Mouse (Mus musculus) T-helper 1 cell (primary cell): ENCODE data around the gene Dpf1.

Experiments
- in situ Hi-C: fragments of 300-600 bp; cut with MboI, MseI; formaldehyde crosslinking; loops from one replicate; pipeline ENCODE4 v1.15.1; 2025; ENCODE audit warnings: high pct_unique_total_duplicates

Gene Dpf1

DNA sequence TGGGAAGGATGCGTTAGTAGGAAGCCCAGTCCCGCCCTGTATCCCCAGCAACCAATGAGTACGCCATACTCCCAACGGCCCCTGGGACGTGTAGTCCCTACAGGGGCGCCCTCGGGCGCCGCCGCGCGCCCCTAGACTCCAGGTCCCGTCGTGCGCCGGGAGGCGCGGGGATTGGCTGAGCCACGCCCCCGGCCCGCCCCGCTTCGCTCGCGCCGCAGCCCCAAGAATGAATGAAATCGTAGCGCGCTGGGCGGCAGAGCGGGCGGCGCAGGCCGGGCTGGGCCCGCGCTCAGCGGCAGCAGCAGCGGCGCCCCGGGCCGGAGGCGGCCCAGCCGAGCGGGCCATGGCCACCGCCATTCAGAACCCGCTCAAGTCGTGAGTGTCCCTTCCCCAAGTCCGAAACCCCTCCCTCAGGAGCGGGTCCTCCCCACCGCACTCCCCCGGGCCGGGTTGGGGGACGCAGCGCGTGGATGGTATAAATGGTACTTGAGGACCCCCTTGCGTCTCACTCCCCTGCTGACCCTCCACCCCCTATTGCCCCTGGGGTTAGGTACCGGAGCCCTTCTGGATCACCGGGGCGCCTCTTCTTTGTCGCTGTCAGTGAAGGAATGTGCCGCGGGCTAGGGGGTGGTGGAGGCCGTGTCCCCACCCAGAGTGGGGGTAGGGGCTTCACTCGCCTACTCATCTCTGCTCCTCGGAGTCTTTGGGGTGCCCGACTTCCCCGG, at the start of gene Dpf1:
Gene Dpf1, plus strand, starts transcription at position 214 of the 725 bp plus-strand sequence.
- in situ Hi-C loops: loop anchor here (5.0 kb wide), 1 partner anchor 252 kb away; no protein-coding TSS in a partner anchor

DNA sequence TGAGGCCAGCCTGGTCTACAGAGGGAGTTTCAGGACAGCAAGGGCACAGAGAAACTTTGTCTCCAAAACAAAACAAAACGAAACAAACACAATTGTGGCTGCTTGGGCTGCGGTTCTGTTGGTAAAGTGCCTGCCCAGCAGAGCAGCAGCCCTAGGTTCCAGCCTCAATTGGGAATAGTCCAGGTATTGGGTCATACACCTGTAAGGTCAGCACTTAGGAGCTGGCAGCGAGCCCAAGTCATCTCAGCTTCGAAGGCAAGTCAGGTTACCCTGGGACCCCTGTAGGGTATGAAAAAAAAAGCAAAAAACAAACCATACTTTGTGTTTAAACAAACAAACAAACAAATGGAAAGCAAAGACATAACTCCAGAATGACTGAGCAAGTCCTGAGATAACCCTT, 47.9 kb upstream of the Dpf1 start:
- in situ Hi-C loops: no loop called here

DNA sequence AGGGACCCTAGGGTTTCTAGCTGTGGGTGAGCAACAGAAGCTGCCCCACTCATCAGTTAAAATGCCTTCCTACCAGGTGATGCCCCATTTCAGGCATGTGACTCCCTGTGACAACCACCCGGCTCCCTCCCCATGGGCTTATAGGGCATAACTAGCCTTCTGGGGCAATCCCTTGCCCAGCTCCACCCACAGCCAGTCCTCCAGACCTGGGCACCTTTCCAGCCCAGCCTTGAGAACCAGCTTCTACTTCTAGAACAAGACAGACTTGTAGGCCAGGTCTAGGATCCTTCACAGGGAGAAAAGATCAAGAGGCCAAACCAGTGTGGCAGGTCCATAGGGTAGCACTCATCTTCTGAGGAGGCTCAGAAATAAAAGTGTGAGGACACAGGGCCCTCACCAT, 46.4 kb upstream of the Dpf1 start:
- in situ Hi-C loops: no loop called here

DNA sequence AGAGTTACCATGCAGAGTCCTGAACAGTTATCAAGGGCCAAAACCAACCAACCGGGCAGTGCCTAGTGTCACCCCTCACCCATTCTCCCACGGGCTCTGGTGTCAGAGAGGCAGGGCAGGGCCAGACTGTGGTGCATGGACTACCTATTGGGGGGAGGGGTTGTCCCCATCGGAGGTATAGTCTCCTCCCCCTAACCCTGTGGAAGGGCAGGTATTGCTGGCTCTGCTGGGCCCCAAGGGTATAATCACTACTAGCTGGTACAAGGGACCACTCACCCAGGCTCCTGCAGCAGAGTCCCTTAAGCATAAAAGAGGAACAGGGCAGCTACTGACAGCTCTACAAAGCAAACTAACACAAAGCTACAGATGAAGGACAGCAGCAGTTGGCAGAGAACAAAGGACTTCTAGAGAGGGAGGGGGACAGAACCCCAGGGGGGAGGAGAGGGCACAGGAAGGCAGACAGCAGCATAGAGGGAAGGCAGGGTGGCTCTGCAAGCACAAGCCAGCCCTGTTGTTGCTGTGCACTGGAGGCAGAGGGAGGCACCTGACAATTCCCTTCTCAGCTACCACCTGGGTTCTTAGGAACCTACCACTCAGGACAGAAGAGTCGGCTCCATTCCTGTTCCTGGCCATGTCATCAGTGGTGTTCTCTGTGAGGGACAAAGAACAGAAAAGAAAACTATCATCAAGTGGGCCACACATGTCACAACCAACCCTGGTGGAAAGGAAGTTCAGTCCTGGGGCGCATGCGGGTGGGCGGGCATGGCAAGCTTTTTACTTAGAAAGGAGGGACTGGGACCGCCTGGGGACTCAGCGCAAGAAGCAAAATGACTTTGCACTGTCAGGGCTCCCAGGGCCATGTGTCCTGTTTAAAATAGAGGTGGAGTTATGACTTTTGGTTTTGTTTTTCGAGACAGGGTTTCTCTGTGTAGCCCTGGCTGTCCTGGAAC, 43.7 kb upstream of the Dpf1 start:
- in situ Hi-C loops: no loop called here

DNA sequence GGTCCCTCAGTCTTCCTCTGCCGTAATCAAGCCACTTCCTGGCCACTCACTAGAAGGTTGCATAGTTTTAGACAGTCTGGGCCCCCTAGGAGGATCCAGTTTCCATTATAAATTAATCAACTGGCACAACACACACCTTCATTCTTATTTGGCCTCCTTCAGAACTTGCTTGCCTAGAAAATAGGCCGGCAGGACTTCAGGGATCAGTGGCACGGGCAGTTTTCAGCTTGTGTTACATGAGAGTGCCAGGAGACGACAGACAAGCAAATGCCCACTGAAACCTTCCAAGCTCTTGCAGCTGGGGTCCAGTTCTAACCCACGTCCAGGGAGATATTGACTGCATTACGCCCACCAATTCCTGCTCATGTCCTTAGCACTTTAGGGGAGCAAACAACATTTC, 41.6 kb upstream of the Dpf1 start:
- in situ Hi-C loops: no loop called here

DNA sequence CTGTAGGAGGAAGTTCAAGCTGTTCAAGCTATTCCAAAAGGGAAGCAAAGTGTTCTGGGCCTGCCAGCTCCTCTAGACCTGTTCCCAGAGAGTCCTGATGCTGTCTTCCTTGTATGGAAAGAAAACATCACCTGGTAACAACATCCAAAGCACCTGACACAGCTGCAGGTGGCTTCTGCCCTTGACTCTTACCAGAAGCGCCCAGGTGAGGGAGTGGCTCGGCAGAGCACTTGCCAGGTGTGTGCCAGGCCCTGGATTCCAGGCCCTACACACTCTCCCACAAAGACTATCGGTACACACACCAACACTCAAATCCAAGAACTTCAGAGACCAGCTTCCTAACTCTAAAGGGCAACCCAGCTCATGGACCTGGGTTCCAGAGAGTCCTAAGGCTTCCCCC, 39.9 kb upstream of the Dpf1 start:
- in situ Hi-C loops: no loop called here

DNA sequence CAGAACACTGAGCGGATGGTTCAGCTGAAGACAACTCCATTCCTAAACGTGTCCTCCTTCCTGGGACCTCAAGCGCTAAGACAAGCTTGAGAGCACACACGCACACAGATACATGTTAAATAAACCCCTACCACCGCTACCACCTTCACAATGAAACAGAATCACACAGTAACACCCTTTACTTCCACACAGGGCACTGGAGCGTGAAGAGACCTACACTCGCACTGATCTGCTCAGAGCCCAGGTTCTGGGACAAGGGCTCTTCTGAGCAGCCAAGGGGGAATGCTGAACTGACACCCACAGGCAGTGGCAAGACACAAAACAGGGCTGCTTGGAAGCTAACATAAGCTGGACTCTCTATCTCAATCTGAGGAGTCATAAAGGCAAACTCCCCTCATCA, 38.1 kb upstream of the Dpf1 start:
- in situ Hi-C loops: no loop called here

DNA sequence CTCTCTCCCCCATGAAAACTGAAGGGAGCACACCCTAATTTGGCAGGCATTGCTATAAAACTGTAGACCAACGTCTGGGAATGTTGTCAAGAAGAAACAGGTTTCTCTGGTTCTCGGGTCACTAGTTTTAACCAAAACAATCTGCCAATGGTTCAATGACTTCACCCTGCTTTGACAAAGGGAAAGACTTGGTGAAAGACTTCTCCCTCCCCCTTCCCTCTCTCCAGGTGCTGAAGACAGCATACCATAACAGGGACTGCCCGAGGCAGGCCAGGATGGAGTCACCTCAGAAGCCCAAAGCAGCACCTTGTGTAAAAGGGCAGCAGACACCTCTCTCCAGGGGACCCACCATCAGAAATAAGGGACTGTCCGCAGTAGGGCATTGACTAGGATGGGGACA, 36.8 kb upstream of the Dpf1 start:
- in situ Hi-C loops: no loop called here

DNA sequence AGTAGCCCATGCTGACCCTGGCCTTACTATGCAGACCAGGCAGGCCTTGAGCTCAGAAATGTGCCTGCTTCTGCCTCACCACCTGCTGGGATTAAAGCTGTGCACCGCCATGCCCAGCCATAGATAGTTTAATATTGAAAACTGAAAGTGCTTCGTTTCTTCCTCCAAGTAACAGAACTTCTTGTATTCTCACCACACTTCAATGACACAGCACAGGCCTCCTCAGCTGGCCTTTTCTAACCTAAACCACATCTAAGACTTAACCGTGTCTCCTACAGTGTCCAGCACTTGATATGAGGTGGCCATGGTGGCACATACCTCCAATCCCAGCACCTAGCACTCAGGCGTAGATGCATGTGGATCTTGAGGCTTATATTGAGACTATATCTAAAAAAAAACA, 33.3 kb upstream of the Dpf1 start:
- in situ Hi-C loops: no loop called here

DNA sequence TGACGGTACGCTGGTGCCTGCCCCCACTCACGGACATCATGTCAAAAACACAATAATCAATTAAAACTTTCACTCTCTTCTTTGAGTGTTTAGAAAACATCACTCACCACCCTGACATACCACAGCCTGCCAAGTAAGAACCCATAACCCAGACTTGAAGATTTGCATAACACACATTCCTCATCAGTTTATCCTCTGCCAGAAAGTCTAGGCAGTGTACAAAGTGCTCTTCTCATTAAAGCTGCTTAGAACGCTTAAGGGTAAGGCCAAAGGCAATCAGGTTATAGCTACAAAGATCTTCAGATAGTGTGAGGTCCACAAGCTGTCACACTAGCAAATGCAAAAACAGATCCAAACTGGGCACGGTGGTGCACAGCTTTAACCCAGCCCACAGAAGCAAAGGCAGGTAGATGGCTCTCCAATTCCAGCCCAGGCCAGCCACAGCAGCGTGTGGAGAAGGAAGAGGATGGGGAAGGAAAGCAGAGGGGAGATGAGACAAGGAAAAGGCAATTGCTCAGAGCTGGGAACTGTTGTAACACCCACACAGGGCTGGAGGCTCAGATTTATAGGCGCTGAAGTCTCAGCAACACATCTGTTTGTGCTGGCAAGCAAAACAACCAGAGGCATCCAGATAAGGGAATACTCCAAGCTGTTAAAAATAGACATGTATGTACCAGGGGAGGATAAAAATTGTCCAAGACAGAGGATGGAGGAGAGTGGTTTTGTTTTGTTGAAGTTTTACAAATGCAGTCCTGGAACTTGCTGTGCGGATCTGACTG, 31.9 kb upstream of the Dpf1 start:
- in situ Hi-C loops: no loop called here

DNA sequence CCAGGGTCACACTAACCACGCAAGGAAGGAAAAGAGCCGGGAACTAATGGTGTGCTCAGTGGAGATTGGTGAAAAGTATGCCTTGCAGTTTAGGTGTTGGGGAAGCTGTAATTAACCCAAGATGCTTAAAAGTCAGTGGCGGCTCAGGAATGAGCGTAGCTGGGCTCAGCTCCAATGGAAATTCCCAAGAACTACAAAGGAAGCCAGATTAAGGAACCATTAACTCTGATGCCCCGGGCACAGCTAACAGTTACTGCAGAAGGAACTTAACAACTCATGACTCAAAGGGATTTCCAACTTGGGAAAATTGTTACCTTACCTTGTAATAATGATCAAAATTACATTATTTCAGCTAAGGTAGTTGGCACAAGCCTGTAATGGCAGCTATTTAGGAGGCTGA, 27.0 kb upstream of the Dpf1 start:
- in situ Hi-C loops: no loop called here

DNA sequence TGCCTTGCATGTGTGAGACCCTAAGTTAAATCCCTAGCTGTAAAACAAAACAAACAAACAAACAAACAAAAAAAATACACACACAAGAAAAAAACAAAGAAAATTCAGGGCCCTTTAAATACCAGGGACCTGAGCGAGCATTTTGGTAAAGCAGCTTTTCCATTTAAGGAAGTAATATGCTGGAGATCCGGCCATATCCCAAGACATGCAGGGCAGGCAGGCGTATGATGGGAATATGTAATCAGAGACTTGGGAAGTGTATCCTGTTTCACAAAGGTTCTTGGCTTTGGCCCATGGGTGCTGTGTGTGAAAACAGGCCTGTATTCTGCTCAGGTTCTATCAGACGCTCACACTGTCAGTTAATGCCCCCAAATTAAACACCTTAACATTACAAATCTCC, 26.2 kb upstream of the Dpf1 start:
- in situ Hi-C loops: no loop called here

DNA sequence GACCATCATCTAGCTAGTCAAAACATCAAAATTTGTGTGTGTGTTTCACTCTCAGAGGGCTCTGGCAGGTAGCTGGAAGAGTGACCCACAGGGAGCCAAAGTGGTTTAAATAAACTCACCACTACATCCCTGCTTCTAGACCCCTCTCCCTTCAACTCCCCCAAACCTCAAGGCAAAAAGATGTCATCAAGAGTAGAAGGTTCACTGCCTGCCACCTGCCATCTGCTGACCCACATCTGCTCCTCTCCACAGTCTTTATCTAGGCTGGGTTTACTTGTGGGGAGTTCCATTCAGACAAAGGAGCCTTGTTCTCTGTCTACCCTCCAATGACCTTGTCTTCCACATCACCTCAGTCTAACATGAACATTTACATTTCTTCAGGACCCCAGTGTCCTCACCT, 24.5 kb upstream of the Dpf1 start:
- in situ Hi-C loops: no loop called here

DNA sequence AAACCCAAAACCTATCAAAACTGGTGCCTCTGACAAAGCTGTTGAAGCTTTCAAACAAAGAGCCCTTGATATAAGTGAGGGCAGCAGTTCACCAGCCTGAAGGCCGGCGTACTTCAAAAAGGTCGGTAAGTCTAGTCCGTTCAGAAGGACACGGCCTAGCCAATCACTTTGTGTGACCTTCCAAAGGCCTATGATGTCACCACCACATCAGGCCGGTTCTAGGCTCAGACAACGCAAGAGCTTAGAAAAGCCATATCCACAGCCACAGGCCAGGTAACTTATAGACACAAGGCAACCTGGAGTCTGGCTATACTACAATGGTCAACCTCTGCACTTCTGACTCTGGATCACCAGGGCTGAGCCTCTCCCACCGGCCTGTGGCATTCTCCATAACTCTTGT, 23.8 kb upstream of the Dpf1 start:
- in situ Hi-C loops: loop anchor here (10.0 kb wide), 1 partner anchor 235 kb away; no protein-coding TSS in a partner anchor

DNA sequence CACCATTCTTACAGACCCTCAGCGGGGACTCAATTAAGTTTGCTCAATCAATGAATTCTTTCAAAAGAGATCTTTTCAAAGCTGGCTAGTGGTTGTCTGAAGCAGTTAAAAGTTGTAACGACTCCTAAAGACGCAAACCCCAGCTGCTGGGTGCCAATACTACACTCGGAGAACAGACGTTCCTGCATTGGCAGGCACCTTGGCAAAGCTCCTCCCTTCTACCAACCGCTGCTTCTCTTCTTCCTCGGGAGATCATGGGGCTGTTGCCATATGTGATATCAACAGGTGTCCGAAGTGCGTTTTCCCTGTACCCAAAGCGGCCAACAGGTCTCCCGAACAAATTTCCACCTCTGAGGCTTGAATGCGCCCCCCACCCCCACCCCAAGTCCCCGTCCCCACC, 22.9 kb upstream of the Dpf1 start:
- in situ Hi-C loops: loop anchor here (10.0 kb wide), 1 partner anchor 236 kb away; no protein-coding TSS in a partner anchor

DNA sequence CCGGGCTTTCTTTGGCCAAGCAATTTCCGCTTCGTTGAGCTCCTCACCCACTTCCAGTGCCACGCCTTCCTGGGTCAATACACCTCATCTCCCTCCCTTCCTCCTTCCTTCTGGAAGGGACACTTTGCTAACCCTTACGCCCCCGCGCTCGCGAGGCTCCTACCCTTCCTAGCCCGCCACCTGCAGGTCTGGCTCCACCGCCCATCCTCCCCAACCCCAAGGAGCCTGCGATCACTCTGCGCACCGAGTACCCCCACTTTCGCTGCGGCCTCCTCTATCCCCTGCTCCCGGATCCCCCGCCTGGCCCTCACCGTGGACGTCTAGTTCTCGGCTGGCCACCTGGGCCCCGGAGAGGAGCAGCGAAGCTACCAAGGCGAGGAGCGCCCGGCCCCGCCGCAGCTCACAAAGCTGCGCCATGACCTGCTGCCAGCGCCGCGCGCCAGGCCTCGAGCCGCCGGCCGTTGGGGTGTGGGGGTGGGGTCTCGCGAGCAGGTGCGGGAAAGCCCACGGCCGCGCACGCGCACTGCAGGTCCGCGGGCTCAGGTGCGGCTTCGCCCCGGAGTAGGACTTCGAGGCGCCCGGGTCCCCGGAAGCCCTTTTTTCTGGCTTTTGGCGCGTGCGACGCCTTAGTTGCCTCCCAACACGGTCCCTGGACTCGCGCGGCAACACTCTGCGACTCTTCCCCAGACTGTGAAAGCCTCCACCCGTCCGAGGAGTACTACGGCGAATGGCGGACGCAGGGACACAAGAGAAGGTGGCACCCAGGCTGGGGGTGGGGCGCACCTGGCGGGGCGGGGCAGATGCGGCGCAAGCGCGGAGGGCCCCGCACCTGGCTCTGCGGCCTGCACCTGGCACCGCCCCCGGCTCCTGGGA, 22.3 kb upstream of the Dpf1 start, which contains the start of gene Spint2:
Gene Spint2, minus strand, starts transcription at position 712 of the 873 bp plus-strand sequence.
- in situ Hi-C loops: loop anchor here (10.0 kb wide), 1 partner anchor 237 kb away; no protein-coding TSS in a partner anchor

DNA sequence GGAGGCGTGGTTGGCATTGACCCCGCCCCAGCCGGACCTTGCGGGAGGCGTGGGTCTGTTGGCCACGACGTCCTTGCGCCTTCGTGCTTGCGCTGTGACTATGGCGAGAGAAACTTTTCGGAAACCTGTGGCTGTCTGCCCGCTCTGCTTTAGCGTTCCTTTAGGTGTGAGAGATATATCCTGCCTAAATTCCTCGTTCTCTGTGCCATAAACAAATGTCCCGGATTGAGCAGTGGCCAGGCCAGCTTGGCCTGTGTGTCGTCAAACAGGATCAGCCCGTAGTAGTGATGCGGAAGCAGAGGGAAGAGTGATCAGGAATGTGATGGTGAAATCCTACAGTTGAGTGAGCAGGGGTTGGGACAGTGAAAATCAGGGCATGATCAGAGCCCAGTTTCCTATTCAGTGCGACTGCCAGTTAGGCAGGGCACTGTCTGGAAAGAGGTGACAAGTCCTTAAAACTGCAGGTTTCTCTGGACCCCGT, 21.6 kb upstream of the Dpf1 start:
- in situ Hi-C loops: loop anchor here (10.0 kb wide), 1 partner anchor 237 kb away; no protein-coding TSS in a partner anchor

DNA sequence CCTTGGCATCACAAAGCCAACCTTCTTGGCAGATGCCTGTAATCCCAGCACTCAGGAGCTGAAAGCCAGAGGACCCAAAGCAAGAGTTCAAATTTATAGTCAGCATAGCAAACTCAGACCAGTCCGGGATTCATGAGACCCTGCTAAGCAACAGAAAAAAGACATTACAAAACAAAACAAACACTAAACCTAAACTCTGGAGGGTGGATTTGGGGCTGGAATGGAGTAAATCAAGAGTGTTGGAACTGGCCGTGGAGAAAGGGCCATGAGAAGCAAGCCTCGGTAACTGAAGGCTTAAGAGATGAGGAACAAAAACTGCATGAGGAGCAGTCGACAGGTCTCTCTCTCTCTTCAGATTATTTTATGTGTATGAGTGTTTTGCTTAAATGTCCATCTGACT, 19.9 kb upstream of the Dpf1 start:
- in situ Hi-C loops: loop anchor here (10.0 kb wide), 1 partner anchor 239 kb away; no protein-coding TSS in a partner anchor

DNA sequence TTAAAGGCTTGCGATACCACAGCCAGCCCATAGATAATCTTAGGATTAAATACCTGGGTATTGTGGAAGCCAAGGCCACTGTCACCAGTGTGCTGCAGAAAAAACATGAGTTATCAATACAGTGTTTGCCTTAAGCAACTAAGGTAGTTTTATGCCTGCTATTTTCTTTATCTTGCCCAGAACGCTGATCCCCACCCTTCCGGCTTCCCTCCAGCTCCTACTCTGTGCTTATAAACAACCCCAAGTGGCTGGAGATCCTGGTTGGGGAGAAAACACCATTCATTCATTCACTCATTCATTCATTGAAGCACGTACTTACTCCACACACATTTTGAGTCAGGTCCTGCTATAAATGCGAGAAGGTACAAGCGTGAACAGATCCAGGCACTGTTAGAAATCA, 19.2 kb upstream of the Dpf1 start:
- in situ Hi-C loops: loop anchor here (10.0 kb wide), 1 partner anchor 240 kb away; no protein-coding TSS in a partner anchor

DNA sequence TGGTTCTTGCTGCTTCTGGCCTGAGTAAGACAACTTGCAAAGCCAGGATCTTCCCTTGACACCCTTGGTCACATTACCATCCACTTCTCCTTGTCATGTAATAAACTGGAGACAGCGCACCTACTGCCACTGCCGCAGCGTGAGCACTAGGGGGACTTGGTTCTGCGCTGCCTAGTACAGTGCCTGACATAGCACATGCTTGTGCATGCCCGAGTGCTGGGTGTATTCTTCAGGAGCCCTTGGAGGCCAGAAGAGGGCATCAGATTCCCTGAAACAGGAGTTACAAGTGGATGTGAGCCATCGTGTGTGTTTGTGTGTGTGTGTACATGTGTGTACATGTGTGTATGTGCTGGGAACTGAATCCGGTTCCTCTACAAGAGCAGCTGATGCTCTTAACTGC, 16.3 kb upstream of the Dpf1 start:
- in situ Hi-C loops: loop anchor here (10.0 kb wide), 1 partner anchor 243 kb away; no protein-coding TSS in a partner anchor
